Mouse (Mus musculus) kidney, embryonic 15.5 days (tissue): ENCODE data around the gene Abr. TPM values are rescaled to one million over a fixed set of nuclear protein-coding genes. Genes with fewer than 3 reads are reported as not detected.
A peak's percentile ranks its signal among the peaks of the same experiment; 100 is the strongest.

ENCODE experiments used
- ATAC-seq: fragments of 200-750 bp; cut with Nextera tagmentation; replicated peaks from 2 replicates; pipeline ENCODE4 v1.8.0; 2017; ENCODE audit warnings: moderate TSS enrichment; ENCODE audit not compliant: low FRiP score
- H3K27ac ChIP-seq: fragments of 300-500 bp; sonication (generic); 2 replicates; pipeline ENCODE4 v1.5.1; 2015; ENCODE audit warnings: mild to moderate bottlenecking, inconsistent platforms
- H3K27me3 ChIP-seq: fragments of 300-500 bp; sonication (generic); 2 replicates; pipeline ENCODE4 v1.6.1; 2015; ENCODE audit warnings: inconsistent platforms
- H3K36me3 ChIP-seq: fragments of 300-500 bp; sonication (generic); 2 replicates; pipeline ENCODE4 v1.6.1; 2015; ENCODE audit warnings: inconsistent platforms
- H3K4me1 ChIP-seq: fragments of 300-500 bp; sonication (generic); 2 replicates; pipeline ENCODE4 v1.6.1; 2015; ENCODE audit warnings: inconsistent platforms
- H3K4me2 ChIP-seq: fragments of 300-500 bp; sonication (generic); 2 replicates; pipeline ENCODE4 v1.6.1; 2015; ENCODE audit warnings: moderate library complexity, mild to moderate bottlenecking, inconsistent platforms
- H3K4me3 ChIP-seq: fragments of 300-500 bp; sonication (generic); replicated peaks from 2 replicates; pipeline ENCODE4 v1.5.1; 2015; ENCODE audit warnings: mild to moderate bottlenecking, inconsistent platforms
- H3K9ac ChIP-seq: fragments of 300-500 bp; sonication (generic); 2 replicates; pipeline ENCODE4 v1.6.1; 2015; ENCODE audit warnings: mild to moderate bottlenecking, inconsistent platforms
- H3K9me3 ChIP-seq: fragments of 300-500 bp; sonication (generic); replicated peaks from 2 replicates; pipeline ENCODE4 v1.6.1; 2016; ENCODE audit warnings: inconsistent platforms
- WGBS: fragments of 180-500 bp; shearing (Covaris S2); methylation state at CpG from one replicate; pipeline ENCODE4 v1.1.7; 2015; ENCODE audit warnings: mixed read lengths; 5-methylcytosine and 5-hydroxymethylcytosine counted together
- polyA plus RNA-seq: library from polyadenylated mRNA; unstranded; fragments of >200 nt; fragmentation: Nextera tagmentation; extraction: Ambion mirVana; gene quantifications from 2 replicates; pipeline ENCODE4 v1.2.1, GENCODE M21; 2015

Gene Abr
- polyA plus RNA-seq: 44.2 and 48.3 TPM in 2 replicates

DNA sequence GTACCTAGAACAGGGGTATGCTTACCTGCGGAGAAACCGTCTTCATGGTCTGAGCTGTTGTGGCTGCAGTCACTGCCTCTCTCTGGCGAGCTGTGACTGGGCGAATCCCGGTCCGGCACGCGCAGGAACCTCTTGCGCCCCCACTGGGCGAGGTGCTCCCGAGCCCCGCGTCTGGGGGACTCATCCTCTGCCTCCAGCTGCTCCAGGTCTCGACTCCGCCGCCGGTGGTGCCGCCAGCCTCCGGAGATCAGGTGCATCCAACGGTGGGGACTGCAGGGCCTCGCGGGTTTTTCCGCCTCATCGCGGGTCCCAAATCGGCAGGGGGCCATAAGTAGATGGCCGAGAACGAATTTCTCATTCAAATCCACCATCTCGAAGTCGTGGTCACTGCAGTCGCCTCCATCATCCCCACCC lies at the start of gene Abr:
Gene Abr (minus strand): TSS at position 163 of the 414 bp plus-strand sequence.
- Histone ChIP-seq H3K4me3 (peak within 1 kb of the TSS; percentile 79), H3K27me3 (peaks cover 26% of the 10 kb centered on the region), H3K9ac (peak within 1 kb of the TSS; percentile 77), H3K4me1 (peaks cover 52% of the 10 kb centered on the region), H3K9me3 (no peaks in the 10 kb centered on the region), H3K4me2 (peak within 1 kb of the TSS; percentile 96), H3K27ac (peak within 1 kb of the TSS; percentile 86), H3K36me3 (no peaks in the 10 kb centered on the region)
- no peak; the same call in 1 of the 2 replicates for ATAC-seq
- 0% methylated on average over 31 of the region's 31 CpGs for WGBS

DNA sequence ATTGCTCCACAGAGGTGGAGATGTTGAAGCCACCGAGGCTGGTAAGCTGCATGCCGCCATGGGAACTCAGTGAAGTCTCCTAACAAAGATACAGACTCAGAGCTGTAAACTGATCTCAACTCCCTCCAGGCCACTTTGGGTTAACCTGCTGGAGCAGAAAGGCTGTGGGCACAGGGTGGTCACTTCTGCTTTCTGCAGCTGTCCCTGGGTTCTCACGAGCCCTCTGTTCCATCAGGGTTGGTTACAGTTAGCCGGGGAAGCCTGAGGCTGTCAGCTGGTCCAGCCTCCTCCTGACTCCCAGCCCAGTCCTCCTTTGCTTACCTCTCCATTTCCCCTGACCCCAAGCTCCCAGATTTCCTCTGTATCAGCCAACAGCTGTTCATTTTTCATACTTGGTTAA lies 45.7 kb upstream of the Abr start:
- no peak overlapping the region for H3K4me3 ChIP-seq
- no peak overlapping the region for H3K27ac ChIP-seq
- WGBS: 16% methylated on average over 4 of the region's 4 CpGs
- H3K4me1 ChIP-seq: peaks cover 27% of the 10 kb centered on the region
- no peaks in the 10 kb centered on the region for H3K36me3 ChIP-seq
- peaks cover 91% of the 10 kb centered on the region for H3K27me3 ChIP-seq
- H3K9ac ChIP-seq: no peak overlapping the region
- no peak; the same call in 1 of the 2 replicates for ATAC-seq
- no peaks in the 10 kb centered on the region for H3K9me3 ChIP-seq
- no peak overlapping the region for H3K4me2 ChIP-seq

DNA sequence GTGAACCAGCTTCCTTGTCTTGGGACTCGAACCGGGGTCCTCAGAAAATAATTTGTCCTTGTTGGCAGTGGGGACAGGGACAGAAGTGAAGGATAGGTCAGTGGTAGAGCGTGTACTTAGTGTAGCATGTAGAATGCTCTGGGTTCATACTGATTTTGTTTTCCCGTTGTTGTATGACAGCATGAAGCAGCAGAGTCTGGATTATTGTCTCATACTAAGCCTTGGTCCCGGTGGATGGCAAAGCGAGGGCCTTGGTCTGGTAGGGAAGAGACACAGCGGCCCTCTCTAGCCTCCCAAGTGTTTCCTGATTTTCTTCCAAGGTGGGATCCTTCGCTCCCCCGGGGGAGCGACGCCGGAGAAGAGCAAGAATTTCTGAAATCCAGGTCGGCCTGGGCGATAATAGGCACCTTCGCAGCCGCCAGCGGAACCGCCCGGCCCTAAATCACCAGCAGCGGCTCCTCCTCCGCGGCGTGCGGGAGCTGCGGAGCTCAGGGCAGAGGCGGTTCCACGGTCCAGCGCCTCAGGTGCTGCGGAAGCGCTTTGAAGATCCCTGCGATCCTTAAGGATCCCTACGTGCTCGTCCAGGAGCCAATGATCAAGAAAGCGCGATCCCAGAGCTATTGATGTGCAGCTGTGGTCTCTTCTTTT lies 44.0 kb upstream of the Abr start:
- ATAC-seq: no peak
- H3K27me3 ChIP-seq: peaks cover 74% of the 10 kb centered on the region
- peak overlapping the region; percentile 37 for H3K4me3 ChIP-seq
- H3K36me3 ChIP-seq: no peaks in the 10 kb centered on the region
- 9% methylated on average over 35 of the region's 35 CpGs for WGBS
- H3K9me3 ChIP-seq: no peaks in the 10 kb centered on the region
- H3K27ac ChIP-seq: no peak overlapping the region
- peaks cover 16% of the 10 kb centered on the region for H3K4me1 ChIP-seq
- H3K9ac ChIP-seq: peak overlapping the region; percentile 27; the same call in 1 of the 2 replicates
- H3K4me2 ChIP-seq: peak overlapping the region; percentile 67

DNA sequence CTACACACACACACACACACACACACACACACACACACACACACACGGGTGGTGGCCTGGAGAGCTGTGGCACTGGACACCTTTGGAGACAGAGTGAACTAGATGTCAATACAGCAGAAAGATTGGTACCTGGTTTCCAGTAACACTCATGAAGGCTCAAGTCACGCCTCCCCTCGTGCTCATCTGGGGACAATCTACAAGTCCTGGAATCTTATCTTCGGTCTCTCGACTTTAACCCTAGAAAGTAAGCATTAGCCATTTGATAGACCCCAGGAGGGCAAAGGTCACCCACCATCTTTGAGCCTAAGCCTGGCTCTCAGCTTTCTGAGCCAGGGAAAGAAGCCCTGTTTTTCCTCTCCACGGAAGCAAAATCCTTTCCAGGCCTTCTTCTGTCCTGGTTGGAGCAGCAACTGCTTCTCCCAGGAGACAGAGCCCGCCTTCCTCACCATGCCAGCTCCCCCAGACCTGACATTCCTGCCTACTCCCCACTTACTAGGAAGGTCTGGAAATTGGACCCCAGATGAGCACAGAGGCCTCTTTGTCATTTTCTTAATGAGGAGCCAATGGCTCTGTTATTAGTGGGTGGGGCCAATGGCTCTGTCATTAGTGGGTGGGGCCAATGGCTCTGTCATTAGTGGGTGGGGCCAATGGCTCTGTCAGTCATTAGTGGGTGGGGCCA lies 39.8 kb upstream of the Abr start:
- no peaks in the 10 kb centered on the region for H3K9me3 ChIP-seq
- H3K27ac ChIP-seq: no peak overlapping the region
- no peak overlapping the region for H3K4me2 ChIP-seq
- H3K36me3 ChIP-seq: no peaks in the 10 kb centered on the region
- H3K9ac ChIP-seq: no peak overlapping the region
- no peak for ATAC-seq
- 61% methylated on average over 7 of the region's 7 CpGs for WGBS
- peaks cover 39% of the 10 kb centered on the region for H3K27me3 ChIP-seq
- H3K4me1 ChIP-seq: peaks cover 26% of the 10 kb centered on the region
- H3K4me3 ChIP-seq: no peak overlapping the region

DNA sequence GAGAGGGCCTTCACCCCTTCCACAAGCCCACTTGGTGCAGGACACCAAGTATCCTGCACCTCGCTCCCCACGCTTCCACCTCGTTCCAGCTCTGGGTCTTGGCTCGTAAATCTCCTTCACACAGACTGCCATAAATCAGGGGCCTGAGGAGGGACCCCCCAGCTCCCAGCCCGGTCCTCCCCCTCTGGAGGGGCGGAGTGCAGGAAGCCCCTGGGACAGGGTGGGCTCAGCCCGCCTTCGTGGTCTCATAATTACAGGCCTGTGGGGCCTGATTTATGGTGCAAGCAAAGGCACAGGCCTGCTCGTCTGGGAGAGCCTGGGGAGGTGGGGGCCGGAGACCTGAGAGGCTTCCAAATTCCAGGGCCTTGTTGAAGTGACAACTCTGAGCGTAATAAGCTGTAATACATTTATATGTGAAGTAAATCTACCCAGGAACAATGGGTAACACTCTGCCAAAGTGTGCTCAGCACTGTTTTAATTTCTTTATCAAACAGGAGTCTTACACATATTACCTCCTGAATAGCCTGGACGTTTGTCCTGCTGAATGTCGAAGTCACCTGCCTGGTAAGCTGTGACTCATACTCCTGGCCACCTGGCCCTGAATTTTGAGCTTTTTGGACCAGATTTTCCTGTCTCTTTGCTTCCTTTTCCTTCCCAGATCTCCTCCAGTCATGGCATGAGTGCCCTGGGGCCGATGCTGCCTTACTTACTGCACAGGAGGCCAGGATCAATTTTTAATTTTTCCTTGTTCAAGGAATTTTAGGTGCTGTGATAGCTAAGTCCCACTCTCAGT lies 37.2 kb upstream of the Abr start:
- peak; percentile 85 for ATAC-seq
- 19% methylated on average over 14 of the region's 14 CpGs for WGBS
- Histone ChIP-seq H3K4me2 (no peak overlapping the region), H3K4me1 (peaks cover 21% of the 10 kb centered on the region), H3K27me3 (peaks cover 13% of the 10 kb centered on the region), H3K9ac (no peak overlapping the region), H3K27ac (peak overlapping the region; percentile 20; the same call in 1 of the 2 replicates), H3K4me3 (no peak overlapping the region), H3K9me3 (no peaks in the 10 kb centered on the region), H3K36me3 (no peaks in the 10 kb centered on the region)

- WGBS: 35% methylated on average over 4 of the region's 4 CpGs
- H3K9ac ChIP-seq: no peak overlapping the region
- no peaks in the 10 kb centered on the region for H3K27me3 ChIP-seq
- H3K4me1 ChIP-seq: peaks cover 21% of the 10 kb centered on the region
- H3K4me2 ChIP-seq: no peak overlapping the region
- H3K9me3 ChIP-seq: no peaks in the 10 kb centered on the region
- ATAC-seq: no peak
- H3K27ac ChIP-seq: no peak overlapping the region
- no peaks in the 10 kb centered on the region for H3K36me3 ChIP-seq
- H3K4me3 ChIP-seq: no peak overlapping the region
Measured at GRCm38 (mm10) chr11:76657450-76657970, 35.4 kb upstream of the Abr start.

GRCm38 (mm10) chr11:76655106-76655505 lies 33.0 kb upstream of the Abr start:
- no peaks in the 10 kb centered on the region for H3K27me3 ChIP-seq
- H3K36me3 ChIP-seq: no peaks in the 10 kb centered on the region
- H3K4me2 ChIP-seq: peak overlapping the region; percentile 57
- H3K9ac ChIP-seq: no peak overlapping the region
- peak overlapping the region; percentile 31 for H3K4me3 ChIP-seq
- no peak for ATAC-seq
- H3K9me3 ChIP-seq: no peaks in the 10 kb centered on the region
- H3K4me1 ChIP-seq: peaks cover 21% of the 10 kb centered on the region
- H3K27ac ChIP-seq: no peak overlapping the region
- WGBS: 3% methylated on average over 10 of the region's 10 CpGs

DNA sequence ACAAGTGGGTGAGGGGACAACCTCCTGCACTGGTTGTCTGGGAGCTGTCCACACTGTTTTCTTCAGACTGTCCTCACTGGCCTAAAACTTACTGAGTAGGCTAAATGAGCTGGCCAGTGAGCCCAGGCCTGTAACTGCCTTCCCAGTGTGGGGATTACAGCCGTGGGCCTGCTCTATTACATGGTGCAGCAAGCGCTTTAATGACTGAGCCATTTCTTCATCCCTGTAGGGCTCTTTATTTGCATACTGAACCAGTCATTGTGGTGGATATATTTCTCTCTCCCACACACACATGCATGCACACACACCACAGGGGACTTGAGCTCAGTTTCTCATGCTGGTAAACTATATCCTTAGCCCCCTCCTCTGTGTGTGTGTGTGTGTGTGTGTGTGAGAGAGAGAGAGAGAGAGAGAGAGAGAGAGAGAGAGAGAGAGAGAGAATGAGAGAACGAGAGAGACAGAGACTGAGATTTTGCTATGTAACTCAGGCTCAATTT lies 30.8 kb upstream of the Abr start:
- ATAC-seq: no peak
- Histone ChIP-seq H3K9ac (no peak overlapping the region), H3K4me3 (no peak overlapping the region), H3K4me2 (no peak overlapping the region), H3K9me3 (no peaks in the 10 kb centered on the region), H3K27ac (no peak overlapping the region), H3K27me3 (no peaks in the 10 kb centered on the region), H3K36me3 (no peaks in the 10 kb centered on the region), H3K4me1 (0 out of 2 replicates have a peak, but pooled peaks cover 4% of the 10 kb centered on the region)
- 28% methylated on average over 3 of the region's 3 CpGs for WGBS

GRCm38 (mm10) chr11:76650862-76651560 lies 28.9 kb upstream of the Abr start:
- Histone ChIP-seq H3K4me1 (peaks cover 14% of the 10 kb centered on the region), H3K9me3 (no peaks in the 10 kb centered on the region), H3K4me3 (no peak overlapping the region), H3K9ac (no peak overlapping the region), H3K27me3 (no peaks in the 10 kb centered on the region), H3K4me2 (no peak overlapping the region), H3K27ac (no peak overlapping the region), H3K36me3 (no peaks in the 10 kb centered on the region)
- 54% methylated on average over 14 of the region's 14 CpGs for WGBS
- no peak for ATAC-seq

GRCm38 (mm10) chr11:76647500-76647899 lies 25.4 kb upstream of the Abr start:
- Histone ChIP-seq H3K9ac (no peak overlapping the region), H3K27me3 (peaks cover 9% of the 10 kb centered on the region; the same call in 1 of the 2 replicates), H3K4me2 (peak overlapping the region; percentile 53), H3K9me3 (no peaks in the 10 kb centered on the region), H3K36me3 (no peaks in the 10 kb centered on the region), H3K27ac (no peak overlapping the region), H3K4me3 (no peak overlapping the region), H3K4me1 (peaks cover 28% of the 10 kb centered on the region)
- ATAC-seq: peak; percentile 49; the same call in 1 of the 2 replicates
- 4% methylated on average over 9 of the region's 9 CpGs for WGBS

GRCm38 (mm10) chr11:76647062-76647461 lies 24.9 kb upstream of the Abr start:
- Histone ChIP-seq H3K27me3 (peaks cover 9% of the 10 kb centered on the region; the same call in 1 of the 2 replicates), H3K9ac (no peak overlapping the region), H3K4me2 (peak overlapping the region; percentile 53), H3K27ac (no peak overlapping the region), H3K9me3 (no peaks in the 10 kb centered on the region), H3K4me3 (no peak overlapping the region), H3K4me1 (peaks cover 28% of the 10 kb centered on the region), H3K36me3 (no peaks in the 10 kb centered on the region)
- ATAC-seq: no peak
- WGBS: 11% methylated on average over 7 of the region's 7 CpGs
